Mouse (Mus musculus): ENCODE results near the gene Gm11756. TPM values are rescaled to one million over a fixed set of nuclear protein-coding genes. Genes with fewer than 3 reads are reported as not detected.
"Not testable (repeated sequence)": the region's sequence is repeated elsewhere in the genome, so short reads cannot be mapped to it uniquely, and the experiment has no call there.

The Gm11756 gene
- polyA plus RNA-seq (2015; fragmentation: Nextera tagmentation; extraction: Ambion mirVana), result not detected in 2 replicates

DNA sequence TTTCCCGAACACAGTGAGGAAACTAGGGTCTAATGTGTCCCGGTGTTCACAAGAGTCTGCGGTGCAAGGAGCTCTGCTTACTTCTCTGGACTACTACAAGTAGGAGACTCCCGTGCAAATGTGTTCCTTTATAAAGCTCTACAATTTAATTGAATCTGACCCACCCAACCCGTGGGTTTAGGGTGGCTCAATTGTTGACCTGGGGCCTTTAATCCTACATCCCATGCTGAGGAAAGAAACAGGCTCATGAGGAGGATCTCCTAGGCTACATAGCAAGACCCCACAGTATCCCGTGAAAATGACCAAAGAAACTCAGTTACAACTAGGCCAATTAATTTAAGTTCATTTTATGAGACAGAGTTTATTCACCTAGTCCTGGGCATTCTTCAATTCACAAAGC is at the start of gene Gm11756:
Gm11756 (minus strand) TSS at position 101 of the 400 bp plus-strand sequence.
- not testable (repeated sequence) for H3K9ac ChIP-seq; H3K27ac ChIP-seq; H3K9me3 ChIP-seq; H3K36me3 ChIP-seq; H3K4me3 ChIP-seq; H3K4me1 ChIP-seq; H3K4me2 ChIP-seq; ATAC-seq (ENCODE audit: insufficient number of reproducible peaks, low FRiP score, low TSS enrichment, low read depth); H3K27me3 ChIP-seq
- WGBS, result 82% methylated on average over 6 of the region's 6 CpGs

DNA sequence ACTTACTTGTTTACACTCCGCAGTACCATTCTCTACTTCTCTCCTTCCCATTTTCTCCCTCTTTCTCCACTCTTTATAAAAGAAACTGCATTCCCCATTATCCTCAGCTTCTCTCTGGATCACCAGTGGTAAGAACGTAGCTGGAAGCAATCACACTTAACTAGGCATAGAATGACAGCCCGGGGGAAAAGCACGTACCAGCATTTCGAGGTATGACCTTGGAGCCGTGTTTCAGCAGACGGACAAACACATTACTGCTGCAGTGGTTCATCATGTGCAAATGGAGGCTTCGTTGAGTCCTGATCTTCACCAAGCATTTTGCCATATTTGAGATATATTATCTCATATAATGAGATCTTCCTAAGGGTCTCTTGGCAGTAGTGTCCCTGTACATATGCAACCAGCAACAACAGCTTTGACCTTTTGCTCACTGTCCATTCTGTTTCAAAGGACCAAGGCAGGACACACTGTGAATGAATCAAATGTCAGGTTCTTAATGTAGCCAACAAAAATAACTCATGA is 29.9 kb upstream of the Gm11756 start, which contains the start of gene 2310002L09Rik:
2310002L09Rik (minus strand) TSS at position 472 of the 522 bp plus-strand sequence.
- ATAC-seq (ENCODE audit: insufficient number of reproducible peaks, low FRiP score, low TSS enrichment, low read depth), result no peak
- Histone ChIP-seq H3K27ac (no peak within 1 kb of the TSS), H3K4me3 (no peak within 1 kb of the TSS), H3K27me3 (no peaks in the 10 kb centered on the region), H3K9ac (no peak within 1 kb of the TSS), H3K4me1 (no peaks in the 10 kb centered on the region), H3K36me3 (no peaks in the 10 kb centered on the region), H3K4me2 (no peak within 1 kb of the TSS), H3K9me3 (no peaks in the 10 kb centered on the region)
- WGBS, result 68% methylated on average over 8 of the region's 8 CpGs

DNA sequence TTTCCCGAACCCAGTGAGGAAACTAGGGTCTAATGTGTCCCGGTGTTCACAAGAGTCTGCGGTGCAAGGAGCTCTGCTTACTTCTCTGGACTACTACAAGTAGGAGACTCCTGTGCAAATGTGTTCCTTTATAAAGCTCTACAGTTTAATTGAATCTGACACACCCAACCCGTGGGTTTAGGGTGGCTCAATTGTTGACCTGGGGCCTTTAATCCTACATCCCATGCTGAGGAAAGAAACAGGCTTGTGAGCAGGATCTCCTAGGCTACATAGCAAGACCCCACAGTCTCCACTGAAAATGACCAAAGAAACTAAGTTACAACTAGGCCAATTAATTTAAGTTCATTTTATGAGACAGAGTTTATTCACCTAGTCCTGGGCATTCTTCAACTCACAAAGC is 14.7 kb downstream of the Gm11756 start, which contains the start of gene Gm13871:
Gm13871 (minus strand) TSS at position 101 of the 400 bp plus-strand sequence.
- not testable (repeated sequence) for ATAC-seq (ENCODE audit: insufficient number of reproducible peaks, low FRiP score, low TSS enrichment, low read depth); H3K27ac ChIP-seq; H3K27me3 ChIP-seq; H3K4me1 ChIP-seq; H3K9ac ChIP-seq; H3K9me3 ChIP-seq; H3K4me2 ChIP-seq; H3K4me3 ChIP-seq; H3K36me3 ChIP-seq
- WGBS, result no CpG with 5 or more reads among the region's 4 CpGs

DNA sequence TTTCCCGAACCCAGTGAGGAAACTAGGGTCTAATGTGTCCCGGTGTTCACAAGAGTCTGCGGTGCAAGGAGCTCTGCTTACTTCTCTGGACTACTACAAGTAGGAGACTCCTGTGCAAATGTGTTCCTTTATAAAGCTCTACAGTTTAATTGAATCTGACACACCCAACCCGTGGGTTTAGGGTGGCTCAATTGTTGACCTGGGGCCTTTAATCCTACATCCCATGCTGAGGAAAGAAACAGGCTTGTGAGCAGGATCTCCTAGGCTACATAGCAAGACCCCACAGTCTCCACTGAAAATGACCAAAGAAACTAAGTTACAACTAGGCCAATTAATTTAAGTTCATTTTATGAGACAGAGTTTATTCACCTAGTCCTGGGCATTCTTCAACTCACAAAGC is 29.5 kb downstream of the Gm11756 start, which contains the start of gene Gm11757:
Gm11757 (minus strand) TSS at position 101 of the 400 bp plus-strand sequence.
- H3K27me3 ChIP-seq; H3K4me1 ChIP-seq; H3K9me3 ChIP-seq; H3K9ac ChIP-seq; ATAC-seq (ENCODE audit: insufficient number of reproducible peaks, low FRiP score, low TSS enrichment, low read depth); H3K4me3 ChIP-seq; H3K36me3 ChIP-seq; H3K4me2 ChIP-seq; H3K27ac ChIP-seq: not testable (repeated sequence)
- no CpG with 5 or more reads among the region's 4 CpGs for WGBS

DNA sequence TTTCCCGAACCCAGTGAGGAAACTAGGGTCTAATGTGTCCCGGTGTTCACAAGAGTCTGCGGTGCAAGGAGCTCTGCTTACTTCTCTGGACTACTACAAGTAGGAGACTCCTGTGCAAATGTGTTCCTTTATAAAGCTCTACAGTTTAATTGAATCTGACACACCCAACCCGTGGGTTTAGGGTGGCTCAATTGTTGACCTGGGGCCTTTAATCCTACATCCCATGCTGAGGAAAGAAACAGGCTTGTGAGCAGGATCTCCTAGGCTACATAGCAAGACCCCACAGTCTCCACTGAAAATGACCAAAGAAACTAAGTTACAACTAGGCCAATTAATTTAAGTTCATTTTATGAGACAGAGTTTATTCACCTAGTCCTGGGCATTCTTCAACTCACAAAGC is 44.4 kb downstream of the Gm11756 start, which contains the start of gene Gm11758:
Gm11758 (minus strand) TSS at position 101 of the 400 bp plus-strand sequence.
- not testable (repeated sequence) for H3K36me3 ChIP-seq; H3K4me2 ChIP-seq; H3K9me3 ChIP-seq; ATAC-seq (ENCODE audit: insufficient number of reproducible peaks, low FRiP score, low TSS enrichment, low read depth); H3K9ac ChIP-seq; H3K27me3 ChIP-seq; H3K4me3 ChIP-seq; H3K4me1 ChIP-seq; H3K27ac ChIP-seq
- WGBS, result no CpG with 5 or more reads among the region's 4 CpGs

Other genes starting within 250 kb of the Gm11756 start
- not detected in 2 replicates for gene Gm428, start 237.2 kb downstream of the Gm11756 start, polyA plus RNA-seq (2015; fragmentation: Nextera tagmentation; extraction: Ambion mirVana)
- gene Rasef, start 129.8 kb downstream of the Gm11756 start, polyA plus RNA-seq (2015; fragmentation: Nextera tagmentation; extraction: Ambion mirVana), result 0.43 and 0.55 TPM in 2 replicates
- gene Gm11758, start 44.5 kb downstream of the Gm11756 start, polyA plus RNA-seq (2015; fragmentation: Nextera tagmentation; extraction: Ambion mirVana), result not detected in 2 replicates
- not detected in 2 replicates for gene Gm11757, start 29.6 kb downstream of the Gm11756 start, polyA plus RNA-seq (2015; fragmentation: Nextera tagmentation; extraction: Ambion mirVana)
- not detected in 2 replicates for gene Gm13871, start 14.8 kb downstream of the Gm11756 start, polyA plus RNA-seq (2015; fragmentation: Nextera tagmentation; extraction: Ambion mirVana)
- gene 2310002L09Rik, start 30.1 kb upstream of the Gm11756 start, polyA plus RNA-seq (2015; fragmentation: Nextera tagmentation; extraction: Ambion mirVana), result 6.1 and 15.1 TPM in 2 replicates
- 2.2 and 3.4 TPM in 2 replicates for gene Frmd3, start 92.7 kb upstream of the Gm11756 start, polyA plus RNA-seq (2015; fragmentation: Nextera tagmentation; extraction: Ambion mirVana)